In genomic region chr4:125177666-125178065, GRCm38 (mm10) we compare ENCODE assay signal across 24 mouse cellular contexts.
"Had no signal": no experiment of that assay in that cellular context is flagged by ENCODE, and none has a peak within 500 bp of the region (broad histone marks: within the 10 kb centered on the region; RNA-seq: fewer than 3 reads in every experiment).

No protein-coding gene starts in this region.

- H3K27me3 ChIP-seq: heart, embryonic 15.5 days; intestine, embryonic 15.5 days; kidney, embryonic 15.5 days; limb, embryonic 13.5 days; limb, embryonic 15.5 days; liver, embryonic 12.5 days had no signal

- H3K27ac ChIP-seq: gastrocnemius, adult 2 months; heart, embryonic 13.5 days; heart, embryonic 15.5 days; hindbrain, embryonic 13.5 days; intestine, embryonic 15.5 days; kidney, embryonic 15.5 days; kidney, postnatal 0 days; limb, embryonic 13.5 days; limb, embryonic 15.5 days; liver, embryonic 12.5 days had no signal

- H3K4me3 ChIP-seq: gastrocnemius, adult 2 months; heart, embryonic 13.5 days; heart, embryonic 15.5 days; hindbrain, embryonic 13.5 days; intestine, embryonic 15.5 days; kidney, embryonic 15.5 days; limb, embryonic 13.5 days; limb, embryonic 15.5 days; liver, embryonic 12.5 days had no signal

- H3K36me3 ChIP-seq: heart, embryonic 13.5 days; heart, embryonic 15.5 days; hindbrain, embryonic 13.5 days; intestine, embryonic 15.5 days; kidney, embryonic 15.5 days; limb, embryonic 13.5 days; limb, embryonic 15.5 days; liver, embryonic 12.5 days had no signal

- H3K4me1 ChIP-seq: limb, embryonic 15.5 days; liver, embryonic 12.5 days had no signal

- H3K4me2 ChIP-seq: heart, embryonic 11.5 days; heart, embryonic 13.5 days; heart, embryonic 15.5 days; hindbrain, embryonic 13.5 days; intestine, embryonic 15.5 days; kidney, embryonic 15.5 days; limb, embryonic 13.5 days; limb, embryonic 15.5 days; liver, embryonic 12.5 days had no signal

- H3K9ac ChIP-seq: heart, embryonic 13.5 days; heart, embryonic 15.5 days; hindbrain, embryonic 13.5 days; intestine, embryonic 15.5 days; kidney, embryonic 15.5 days; limb, embryonic 13.5 days; limb, embryonic 15.5 days; liver, embryonic 12.5 days had no signal

- DNase-seq: gastrocnemius, adult 2 months; gastrocnemius, postnatal 10 days; gastrocnemius, postnatal 25 days; heart, adult 18-20 months; heart, postnatal 14 days; heart, postnatal 36 days; kidney, adult 18-20 months; kidney, postnatal 14 days; kidney, postnatal 36 days; layer of hippocampus, adult 9-11 months; layer of hippocampus, postnatal 36 days; left cerebral cortex, postnatal 4 days had no signal

- H3K9me3 ChIP-seq: heart, embryonic 13.5 days; heart, embryonic 15.5 days; hindbrain, embryonic 13.5 days; intestine, embryonic 15.5 days; kidney, embryonic 15.5 days; limb, embryonic 13.5 days; limb, embryonic 15.5 days; liver, embryonic 12.5 days had no signal

- ATAC-seq: inflammation-experienced regulatory T-cells, adult 6 months; intestine, embryonic 15.5 days; intestine, postnatal 0 days; liver, embryonic 12.5 days had no signal
